11 mouse cellular contexts compared by ENCODE assay signal in genomic region chr1:120012638-120013037, GRCm38 (mm10). TPM values are rescaled to one million over a fixed set of nuclear protein-coding genes. Genes with fewer than 3 reads are reported as not detected.
"Had no signal": no experiment of that assay in that cellular context is flagged by ENCODE, and none has a peak within 500 bp of the region (broad histone marks: within the 10 kb centered on the region; RNA-seq: fewer than 3 reads in every experiment).

No protein-coding gene starts in this region.

- DNase-seq: thymus, adult 18-20 months had no signal

- H3K4me3 ChIP-seq: neural tube, embryonic 13.5 days; neural tube, embryonic 15.5 days; stomach, embryonic 15.5 days had no signal

- H3K4me1 ChIP-seq: stomach, embryonic 15.5 days had no signal

- H3K36me3 ChIP-seq: neural tube, embryonic 13.5 days; neural tube, embryonic 15.5 days; stomach, embryonic 15.5 days had no signal

- H3K9me3 ChIP-seq: neural tube, embryonic 13.5 days; neural tube, embryonic 15.5 days; stomach, embryonic 15.5 days had no signal

- H3K9ac ChIP-seq: neural tube, embryonic 13.5 days; neural tube, embryonic 15.5 days; stomach, embryonic 15.5 days had no signal

- H3K27ac ChIP-seq: neural tube, embryonic 13.5 days; neural tube, embryonic 15.5 days; stomach, embryonic 15.5 days; stomach, postnatal 0 days had no signal

- H3K4me2 ChIP-seq: neural tube, embryonic 13.5 days; neural tube, embryonic 15.5 days; stomach, embryonic 15.5 days had no signal

RNA-seq across cellular contexts. Expression of gene Sctr, which starts 5.9 kb away (rescaled TPM):
- total RNA-seq: neutrophil, adult 5-6 weeks had no signal

RNA-seq across cellular contexts. Expression of gene Cfap221, which starts 15.6 kb away (rescaled TPM):
- total RNA-seq: neutrophil, adult 5-6 weeks had no signal
- polyA plus RNA-seq: small intestine, adult 2 months; spleen, adult 2 months; stomach, embryonic 14.5 days; thymus, adult 2 months; urinary bladder, adult 2 months had no signal
